Mouse (Mus musculus) B cell, adult 2 months (primary cell): Measurements from ENCODE around the gene Anapc2.

Source experiments
- DNase-seq, 2 experiments: peaks; one replicate each; pipeline ENCODE4 v3.0.0; 2022

The Anapc2 gene

GRCm38 (mm10) chr2:25271827-25272511, at the start of gene Anapc2, which contains the start of gene Ssna1:
TSS of gene Anapc2 (plus strand) at chr2:25272478.
TSS of gene Ssna1 (minus strand) at chr2:25272438.
- peak; percentile 99 for DNase-seq

DNA sequence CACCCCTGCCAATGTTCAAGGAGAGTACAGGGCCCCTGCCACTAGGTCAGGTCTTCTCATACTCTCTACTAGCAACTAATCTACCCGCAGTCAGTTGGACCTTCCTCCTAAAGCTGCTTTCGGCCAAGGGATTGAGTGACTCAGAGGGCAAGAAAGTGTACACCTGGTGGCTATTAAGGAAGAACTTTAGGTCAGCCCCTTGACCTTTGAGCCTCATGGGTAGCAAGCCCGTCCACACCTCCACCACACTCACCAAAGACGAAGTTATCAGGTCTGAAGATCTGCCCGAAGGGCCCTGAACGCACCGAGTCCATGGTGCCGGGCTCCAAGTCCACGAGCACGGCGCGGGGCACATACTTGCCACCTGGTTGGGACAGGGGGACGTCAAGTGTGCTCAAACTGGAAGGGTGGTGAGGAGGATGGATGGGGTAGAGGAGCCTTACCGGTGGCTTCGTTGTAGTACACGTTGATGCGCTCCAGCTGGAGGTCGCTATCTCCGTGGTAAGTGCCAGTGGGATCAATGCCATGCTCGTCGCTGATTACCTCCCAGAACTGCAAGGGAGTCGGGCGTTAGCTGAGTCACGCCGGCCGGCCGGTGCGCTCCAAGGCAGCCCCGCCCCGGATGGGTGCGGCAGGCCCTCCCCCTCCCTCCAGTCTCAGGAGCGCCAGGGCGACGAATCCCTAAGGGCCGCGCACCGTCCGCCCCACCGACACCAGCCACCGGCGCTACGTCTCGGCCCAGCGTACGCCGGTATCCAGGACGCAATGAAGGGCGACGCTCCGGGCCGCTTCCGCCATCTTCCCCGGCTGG, 48.4 kb upstream of the Anapc2 start:
- peak in 1 of 2 experiments; percentile 79 for DNase-seq

DNA sequence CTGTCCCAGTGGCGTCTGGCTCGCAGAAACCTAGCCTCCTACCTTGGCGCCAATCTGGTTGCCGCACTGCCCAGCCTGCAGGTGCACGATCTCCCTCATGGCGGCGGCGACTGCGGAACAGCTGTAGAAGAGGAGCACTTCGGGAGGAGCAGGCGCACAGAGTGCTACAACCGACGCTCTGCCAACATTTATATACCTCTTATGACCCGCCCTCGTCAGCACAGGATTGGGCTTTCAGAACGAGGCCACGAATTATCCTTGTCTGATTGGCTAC, 47.8 kb upstream of the Anapc2 start, which contains the start of gene Tubb4b:
TSS of gene Tubb4b (minus strand) at position 211 of the 274 bp plus-strand sequence.
- DNase-seq: no peak

DNA sequence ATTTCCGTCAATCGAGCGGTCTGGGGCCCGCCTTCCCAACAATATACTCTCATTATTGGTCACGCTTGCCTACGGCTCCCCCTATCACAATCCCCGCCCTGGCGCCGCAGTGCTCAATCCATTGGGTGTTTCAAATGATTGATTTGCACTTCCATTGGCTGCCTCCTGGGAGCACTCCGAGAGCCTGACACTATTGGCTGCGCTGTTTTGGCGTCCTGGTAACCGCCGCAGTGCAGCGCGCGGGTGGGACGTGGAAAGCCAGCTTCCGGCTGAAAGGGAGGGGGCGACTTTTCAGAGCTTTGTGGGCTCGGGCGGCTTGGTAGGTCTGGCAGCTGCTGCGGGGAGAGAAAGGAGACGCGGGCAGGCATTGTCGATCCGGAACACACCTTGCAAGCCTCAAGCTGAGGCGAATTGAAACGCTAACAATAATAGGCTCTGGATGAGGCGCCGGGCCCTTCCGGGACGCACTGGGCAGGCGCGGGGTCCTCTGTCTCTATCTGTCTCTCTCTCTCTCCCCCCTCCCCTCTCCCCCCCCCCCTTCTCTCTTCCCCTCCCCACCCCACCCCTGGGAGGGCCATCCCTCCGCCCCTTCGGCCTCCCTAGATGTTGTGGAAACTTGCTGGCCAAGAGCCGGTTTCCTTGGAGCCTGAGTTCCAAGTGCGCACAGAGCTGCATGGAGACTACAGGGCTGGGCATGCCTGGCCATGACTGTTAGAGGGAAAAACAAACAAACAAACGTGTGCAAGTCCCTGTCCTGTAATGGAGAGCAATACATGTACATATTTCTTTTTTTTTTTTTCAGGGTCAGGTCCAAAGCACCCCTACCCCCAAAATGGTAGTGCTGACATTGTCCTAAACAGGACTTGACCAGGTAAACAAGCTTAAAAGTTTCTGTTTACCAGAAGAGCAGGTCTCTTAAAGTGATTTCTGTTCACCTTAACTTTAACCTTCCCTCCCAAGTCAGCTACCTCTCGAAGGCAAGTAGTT, 47.2 kb upstream of the Anapc2 start:
- DNase-seq: peak; percentile 94 to 97

- DNase-seq: no peak
Measured at GRCm38 (mm10) chr2:25225811-25226379, 46.4 kb upstream of the Anapc2 start.

GRCm38 (mm10) chr2:25226864-25227263, 45.4 kb upstream of the Anapc2 start:
- DNase-seq: no peak

DNA sequence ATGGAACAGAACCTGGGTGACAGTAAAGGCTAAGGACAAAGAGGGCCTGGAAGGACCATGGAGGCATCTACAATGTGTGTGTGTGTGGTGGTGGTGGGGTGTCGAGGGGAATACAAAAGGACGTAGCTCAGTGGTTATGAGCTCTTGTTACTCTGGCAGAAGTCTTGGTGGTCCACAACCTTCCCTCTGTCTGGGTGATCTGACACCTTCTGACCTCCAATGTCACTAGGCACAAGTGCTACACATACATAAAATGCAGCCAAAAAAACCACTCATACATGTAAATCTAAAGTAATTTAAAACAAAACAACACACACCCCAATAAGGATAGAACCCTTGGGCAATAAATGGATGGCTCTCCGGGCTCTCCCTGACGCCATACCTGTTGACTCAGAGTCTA, 44.9 kb upstream of the Anapc2 start:
- DNase-seq: no peak

DNA sequence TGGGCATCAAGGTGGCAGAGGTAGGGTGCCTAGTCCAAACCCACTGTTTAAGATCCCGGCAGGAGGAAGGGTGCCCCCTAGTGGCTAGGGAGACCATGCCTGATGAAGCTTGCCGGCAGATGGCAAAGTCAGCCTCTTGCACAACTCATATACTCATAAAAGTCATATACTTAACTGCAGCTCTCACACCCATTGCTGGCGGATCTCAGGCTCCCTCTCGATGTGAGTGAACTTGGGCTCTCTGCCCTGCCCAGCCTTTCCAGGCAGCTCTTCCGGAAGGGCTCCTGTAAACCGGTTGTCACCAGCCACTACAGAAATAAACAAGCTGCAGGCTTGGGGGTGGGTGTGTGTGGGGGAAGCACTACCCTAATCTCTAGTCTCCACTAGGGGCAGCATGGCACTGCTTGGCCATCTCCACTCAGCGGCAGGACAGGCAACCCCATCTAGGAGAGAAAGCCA, 43.8 kb upstream of the Anapc2 start:
- peak; percentile 91 for DNase-seq

- no peak for DNase-seq
Measured at GRCm38 (mm10) chr2:25228995-25229530, 43.2 kb upstream of the Anapc2 start.

DNA sequence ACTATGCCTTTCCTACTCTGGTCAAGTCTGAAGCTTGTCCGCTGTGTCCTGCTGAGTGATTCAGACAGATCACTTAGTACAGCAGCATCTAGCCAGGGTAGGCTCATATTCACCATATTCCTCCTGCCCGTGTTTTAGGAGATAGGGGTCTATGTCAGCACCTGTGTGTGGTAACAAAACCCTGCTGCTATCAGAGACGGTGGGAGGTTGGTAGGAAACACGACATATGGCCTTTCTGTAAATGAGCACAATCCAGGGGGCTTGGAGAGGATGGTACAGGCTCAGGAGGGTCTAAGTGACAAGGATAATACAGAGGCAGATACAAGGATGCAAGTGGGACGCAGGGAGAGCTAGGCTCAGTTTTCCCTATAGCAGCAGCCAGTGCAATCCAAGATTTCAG, 42.7 kb upstream of the Anapc2 start:
- no peak for DNase-seq

GRCm38 (mm10) chr2:25230581-25230980, 41.7 kb upstream of the Anapc2 start:
- DNase-seq: no peak

DNA sequence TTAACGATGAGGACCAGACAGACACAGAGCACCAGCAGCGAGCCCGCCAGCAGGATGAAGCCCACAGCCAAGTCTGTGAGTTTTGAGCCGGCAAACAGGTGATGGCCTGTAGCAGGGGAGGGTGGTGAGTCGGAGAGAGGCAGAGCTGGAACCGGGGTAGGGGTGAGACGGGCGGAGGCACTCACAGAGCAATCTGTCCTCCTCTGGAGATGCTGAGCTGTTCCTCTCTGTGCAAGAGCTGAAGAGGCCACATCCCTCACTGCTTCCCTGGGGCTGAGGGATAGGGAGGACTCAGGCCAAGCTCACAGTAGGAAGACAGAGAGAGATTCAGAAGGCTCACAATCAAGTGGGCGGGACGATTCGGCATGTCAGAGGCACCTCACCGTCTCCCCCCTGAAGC, 41.2 kb upstream of the Anapc2 start:
- DNase-seq: no peak

GRCm38 (mm10) chr2:25233421-25233820, 38.9 kb upstream of the Anapc2 start:
- DNase-seq: peak; percentile 20 to 22

GRCm38 (mm10) chr2:25234050-25234449, 38.2 kb upstream of the Anapc2 start, which contains the start of gene Slc34a3:
TSS of gene Slc34a3 (minus strand) at chr2:25234364.
- DNase-seq: no peak

DNA sequence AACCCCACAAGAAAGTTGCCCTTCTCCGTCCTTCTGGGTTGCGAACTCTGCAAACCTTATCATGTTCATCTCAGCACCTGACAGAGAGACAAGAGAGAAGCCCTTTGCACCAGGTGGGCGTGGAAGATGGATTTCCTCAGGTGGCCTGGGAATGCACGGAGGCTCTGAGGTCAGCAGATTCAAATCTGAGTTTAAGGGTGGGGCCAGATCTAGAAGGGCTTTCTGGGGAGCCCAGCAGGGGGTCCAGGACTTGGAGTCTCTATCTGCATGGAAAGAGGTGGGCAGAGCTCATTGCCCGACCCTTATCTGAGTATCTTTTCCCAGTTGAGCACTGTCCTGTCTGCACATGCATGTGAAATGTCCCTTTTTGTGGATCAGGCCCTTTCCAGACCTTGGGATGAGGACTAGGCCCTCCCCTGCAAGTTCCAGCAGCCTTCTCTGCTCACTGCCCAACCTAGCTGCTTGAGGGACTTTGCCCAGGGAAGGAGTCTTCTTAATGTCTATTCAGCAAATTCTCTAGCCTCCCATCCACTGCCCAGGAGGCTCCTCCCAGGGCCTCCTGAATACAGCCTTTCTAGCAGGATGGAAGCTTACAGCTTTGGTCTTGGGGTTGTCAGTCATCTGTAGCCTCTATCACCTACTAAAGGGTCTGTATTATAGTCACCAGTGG, 37.6 kb upstream of the Anapc2 start:
- no peak for DNase-seq

DNA sequence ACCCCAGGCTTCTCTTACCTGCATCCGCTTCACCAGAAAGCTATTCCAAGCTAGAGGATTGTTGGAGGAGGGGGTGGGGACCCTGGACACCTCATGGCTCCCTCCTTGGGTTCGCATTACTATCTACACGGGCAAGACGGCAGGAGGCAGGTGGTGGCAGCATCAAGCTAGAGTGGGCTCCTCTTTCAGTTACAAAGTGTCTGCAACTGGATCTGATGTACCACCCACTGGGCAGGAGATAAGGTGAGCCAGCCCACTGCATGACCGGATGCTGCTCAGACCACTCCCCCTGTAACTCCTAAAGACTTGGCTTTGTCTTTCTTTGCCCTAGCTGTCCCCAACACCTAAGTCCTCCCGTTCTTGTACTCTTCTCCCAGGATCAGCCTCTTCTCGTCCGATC, 35.7 kb upstream of the Anapc2 start, which contains the start of gene Rnf224:
TSS of gene Rnf224 (minus strand) at position 174 of the 400 bp plus-strand sequence.
- DNase-seq: no peak

DNA sequence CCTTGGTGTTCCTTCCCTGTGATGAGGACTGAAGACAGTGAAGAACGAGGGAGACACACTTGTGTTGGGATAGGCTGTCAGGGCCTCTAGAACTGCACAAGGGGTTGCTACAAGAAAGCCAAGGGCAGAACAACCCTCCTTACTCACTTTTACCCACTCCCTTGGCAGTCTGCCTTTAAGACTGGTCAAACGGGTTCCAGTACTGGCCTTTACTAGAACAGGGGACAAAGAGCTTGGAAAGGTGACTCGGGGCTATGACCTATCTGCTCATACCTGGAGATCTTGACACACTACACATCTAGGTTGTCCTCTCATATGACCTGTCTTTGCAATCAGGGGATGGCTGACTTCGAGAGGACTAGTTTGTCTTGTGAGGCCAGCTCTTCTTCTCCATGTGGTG, 34.8 kb upstream of the Anapc2 start:
- DNase-seq: no peak

DNA sequence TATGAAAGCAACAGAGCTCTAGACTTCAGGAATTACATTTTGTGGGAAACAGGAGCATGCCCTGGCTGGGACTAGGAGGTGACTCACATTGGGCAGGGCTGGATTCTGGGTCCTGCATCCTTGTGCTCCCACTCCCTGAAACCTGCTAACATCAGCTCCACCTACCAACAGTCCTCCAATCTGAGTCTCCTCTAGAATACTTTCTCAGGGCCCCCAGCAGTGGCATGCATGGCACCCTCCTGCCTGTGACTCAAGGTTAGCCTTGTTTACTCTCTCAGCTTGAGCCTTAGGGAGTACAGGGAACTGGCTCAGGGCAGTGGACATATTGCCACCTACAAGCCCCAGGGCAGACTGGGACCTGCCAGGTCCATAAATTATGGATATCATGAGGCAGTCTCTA, 34.2 kb upstream of the Anapc2 start:
- no peak for DNase-seq

GRCm38 (mm10) chr2:25239766-25240165, 32.5 kb upstream of the Anapc2 start:
- DNase-seq: no peak

- DNase-seq: no peak
Measured at GRCm38 (mm10) chr2:25240310-25240709, 32.0 kb upstream of the Anapc2 start.

DNA sequence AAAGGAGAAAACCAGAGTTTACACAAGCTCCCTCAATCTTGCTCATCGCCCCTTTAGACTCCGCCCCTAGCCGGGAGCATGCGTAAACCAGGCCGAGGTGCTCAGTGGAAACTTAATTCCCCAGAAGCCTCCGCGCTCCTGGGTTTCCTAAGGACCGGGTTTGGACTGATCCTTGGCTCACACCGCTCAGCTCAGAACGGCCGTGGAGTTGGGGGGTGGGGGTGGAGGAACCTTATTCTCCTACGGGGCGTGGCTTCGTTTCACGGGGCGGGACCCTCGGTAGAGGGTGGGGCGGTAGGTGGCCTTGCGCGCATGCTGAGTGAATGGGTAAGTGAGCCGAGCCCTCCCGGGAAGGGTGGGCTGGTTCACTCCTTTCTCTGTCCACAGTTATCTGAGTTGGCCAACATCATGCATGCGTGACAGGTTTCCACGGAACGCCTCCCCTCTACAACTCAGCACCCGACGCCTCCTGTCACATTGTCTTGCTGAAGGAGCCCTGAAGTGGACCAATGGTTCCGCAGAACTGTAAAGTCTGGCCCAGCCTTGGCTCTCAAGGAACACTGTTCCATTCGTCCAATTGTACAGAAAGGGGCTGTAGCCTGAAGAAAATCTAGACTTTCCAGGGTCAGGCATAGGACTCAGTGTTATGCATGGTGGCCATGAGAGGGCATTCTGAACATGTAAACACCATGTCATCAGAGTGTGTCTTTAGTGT, 31.4 kb upstream of the Anapc2 start:
- DNase-seq: peak; percentile 55 to 61
